Mouse (Mus musculus): ENCODE measurements around the gene Fancl.

Gene Fancl

DNA sequence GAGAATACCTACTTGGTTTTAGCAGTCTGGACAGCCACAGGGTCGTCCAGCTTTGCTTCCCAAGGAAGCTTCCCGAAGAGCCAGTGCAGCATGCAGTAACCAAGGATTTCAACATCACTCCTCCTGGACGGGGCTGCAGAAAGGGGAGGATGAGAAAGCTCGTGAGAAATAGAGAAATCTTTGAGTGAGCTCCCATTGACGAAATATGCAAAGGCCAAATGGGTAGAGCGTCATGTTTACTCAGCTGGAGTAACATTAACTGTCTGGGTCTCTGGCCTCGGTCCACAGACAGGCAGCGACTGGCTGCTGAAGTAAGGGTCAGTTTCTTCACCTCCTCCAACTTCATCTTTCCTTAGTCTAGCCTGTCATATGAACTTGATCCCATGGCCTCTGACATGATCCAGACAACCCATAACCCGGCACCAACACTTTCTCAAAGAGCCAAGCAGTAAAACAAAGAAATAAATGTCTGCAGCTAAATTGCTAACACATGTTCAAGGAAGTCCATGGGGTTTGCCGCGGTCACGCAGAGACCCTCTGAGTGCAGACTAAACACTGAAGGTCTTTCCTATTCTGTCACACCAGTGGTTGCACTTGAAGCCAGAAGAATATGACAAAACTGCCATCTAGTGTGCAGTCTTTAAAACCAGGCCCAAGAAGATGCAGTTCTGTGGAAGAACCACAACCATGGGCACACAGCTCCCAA is 104.0 kb downstream of the Fancl start:
- no peak for DNase-seq (ENCODE audit: low spot score)

DNA sequence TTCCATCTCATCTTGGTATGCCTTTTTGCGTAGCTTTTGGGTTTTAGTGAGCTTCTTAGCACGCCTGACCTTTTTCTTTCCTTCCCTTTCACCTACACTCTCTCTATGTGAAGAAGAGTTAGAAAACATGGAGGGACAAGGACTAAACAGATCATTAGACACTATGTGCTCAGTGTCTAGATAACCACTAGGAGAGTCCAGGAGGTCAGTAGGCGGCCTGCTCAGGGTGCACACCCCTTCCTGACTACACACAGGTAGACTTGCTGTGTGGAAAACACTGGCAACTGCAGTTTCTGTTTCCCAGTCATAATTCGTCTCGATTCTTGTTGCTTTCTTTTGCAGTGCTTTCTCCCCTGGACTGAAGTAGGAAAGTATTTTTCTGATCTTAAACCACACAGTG is 110.0 kb downstream of the Fancl start:
- DNase-seq (ENCODE audit: low spot score) = no peak

DNA sequence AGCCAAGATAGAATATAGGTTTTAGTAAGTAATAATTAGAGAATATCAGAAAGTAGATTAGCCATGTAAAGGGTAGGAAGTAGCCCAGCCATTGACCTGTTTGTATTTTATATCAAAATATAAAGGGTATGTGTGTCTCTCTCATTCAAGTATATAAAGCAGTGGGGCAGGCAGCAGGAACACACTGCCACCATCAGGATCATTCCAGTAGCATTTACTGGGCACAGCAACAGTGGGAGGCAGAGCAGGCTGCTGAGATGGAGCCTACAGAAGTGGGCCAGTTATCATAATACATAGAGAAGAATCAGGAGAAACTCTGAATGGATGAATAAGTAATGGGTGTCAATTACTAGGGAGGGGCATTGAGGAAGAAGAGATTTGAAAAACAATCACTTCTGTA is 127.7 kb downstream of the Fancl start:
- DNase-seq (ENCODE audit: low spot score) = no peak

DNA sequence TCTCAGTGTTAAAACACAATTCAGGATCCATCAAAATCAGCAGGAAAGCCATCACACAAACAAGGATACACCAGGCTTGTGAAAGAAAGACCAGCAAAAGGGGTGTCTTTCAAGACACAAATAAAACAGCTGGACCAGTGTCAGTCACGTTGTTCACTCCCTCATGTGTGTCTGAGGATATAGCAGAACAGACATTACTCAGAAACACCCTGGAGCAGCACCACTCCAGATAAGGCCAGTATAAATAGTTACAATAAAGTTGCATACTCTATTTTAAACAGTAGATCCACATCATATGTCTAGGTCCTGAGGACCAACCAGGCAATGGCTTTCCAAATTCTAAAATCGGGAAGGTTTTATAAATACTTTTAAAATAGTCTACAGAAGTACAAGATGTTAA is 130.2 kb downstream of the Fancl start:
- DNase-seq (ENCODE audit: low spot score) = no peak

DNA sequence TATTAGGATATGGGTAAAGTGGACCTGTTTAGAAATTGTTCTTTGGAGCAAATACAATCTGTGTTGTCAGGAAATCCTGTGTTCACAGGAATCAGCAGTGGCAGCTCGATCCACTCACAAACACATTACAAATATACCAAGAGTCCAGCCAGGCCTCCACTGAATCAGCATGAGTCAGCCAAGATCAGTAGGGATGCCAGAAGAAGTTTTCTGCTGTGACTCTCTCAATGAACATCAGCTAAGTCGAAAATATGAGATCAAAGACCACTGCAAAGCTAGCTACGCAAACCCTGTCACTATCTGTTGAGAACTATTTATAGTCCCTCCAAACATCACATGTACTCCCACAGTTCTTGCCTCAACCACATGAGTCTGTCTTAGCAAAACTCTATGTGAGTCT is 133.1 kb downstream of the Fancl start:
- DNase-seq (ENCODE audit: low spot score) = no peak
